Mouse (Mus musculus) olfactory bulb, adult 2 months (tissue): ENCODE data around the gene Dnajc17.

Experiments
- CTCF ChIP-seq: fragments of 200-500 bp; IDR thresholded peaks from 2 replicates; pipeline ENCODE4 v1.5.1; 2012; ENCODE audit warnings: low read depth, mild to moderate bottlenecking, low read length, moderate library complexity; ENCODE audit not compliant: insufficient read depth
- POLR2A ChIP-seq: fragments of 200-500 bp; IDR thresholded peaks from 2 replicates; pipeline ENCODE4 v1.6.1; 2012; ENCODE audit warnings: mild to moderate bottlenecking, low read depth, low read length, moderate library complexity; ENCODE audit not compliant: insufficient read depth

- TF ChIP-seq CTCF (no peak), POLR2A (no peak)
Observed at GRCm38 (mm10) chr2:119229775-119230704, 21.4 kb upstream of the Dnajc17 start, which contains the start of gene Ppp1r14d.
